Mouse (Mus musculus) neural tube, embryonic 11.5 days (tissue): Measurements from ENCODE around the gene Eif6. TPM values are rescaled to one million over a fixed set of nuclear protein-coding genes. Genes with fewer than 3 reads are reported as not detected.

Experiments
- ATAC-seq: fragments of 200-750 bp; cut with Nextera tagmentation; 2 replicates; pipeline ENCODE4 v1.8.0; 2017; ENCODE audit warnings: moderate number of reproducible peaks, mild to moderate bottlenecking, moderate TSS enrichment, moderate library complexity; ENCODE audit not compliant: insufficient read depth, low FRiP score, low TSS enrichment
- DNase-seq: peaks from one replicate; pipeline ENCODE4 v3.0.0-alpha.2; 2015; ENCODE audit warnings: low spot score
- H3K27ac ChIP-seq: fragments of 300-500 bp; sonication (generic); 2 replicates; pipeline ENCODE4 v1.5.1; 2014; ENCODE audit warnings: low read depth, mild to moderate bottlenecking, low read length
- H3K27me3 ChIP-seq: fragments of 300-500 bp; sonication (generic); 2 replicates; pipeline ENCODE4 v1.6.1; 2014; ENCODE audit warnings: mild to moderate bottlenecking, low read length, mixed read lengths; ENCODE audit not compliant: control insufficient read depth, insufficient read depth
- H3K36me3 ChIP-seq: fragments of 300-500 bp; sonication (generic); 2 replicates; pipeline ENCODE4 v1.6.1; 2014; ENCODE audit warnings: mild to moderate bottlenecking, low read length, moderate library complexity, mixed read lengths; ENCODE audit not compliant: control insufficient read depth, insufficient read depth
- H3K4me1 ChIP-seq: fragments of 300-500 bp; sonication (generic); 2 replicates; pipeline ENCODE4 v1.6.1; 2014; ENCODE audit warnings: low read length, mixed read lengths; ENCODE audit not compliant: control insufficient read depth, insufficient read depth
- H3K4me2 ChIP-seq: fragments of 300-500 bp; sonication (generic); 2 replicates; pipeline ENCODE4 v1.6.1; 2014; ENCODE audit warnings: low read depth, mild to moderate bottlenecking, moderate library complexity
- H3K4me3 ChIP-seq: fragments of 300-500 bp; sonication (generic); 2 replicates; pipeline ENCODE4 v1.5.1; 2014; ENCODE audit warnings: low read depth, low read length
- H3K9ac ChIP-seq: fragments of 300-500 bp; sonication (generic); 2 replicates; pipeline ENCODE4 v1.6.1; 2014; ENCODE audit warnings: mild to moderate bottlenecking, low read length
- H3K9me3 ChIP-seq: fragments of 300-500 bp; sonication (generic); 2 replicates; pipeline ENCODE4 v1.6.1; 2016; ENCODE audit warnings: low read length; ENCODE audit not compliant: control insufficient read depth
- WGBS: fragments of 180-500 bp; shearing (Covaris S2); extraction: QIAGEN DNeasy Blood & Tissue Kit; methylation state at CpG from one replicate; pipeline ENCODE4 v1.1.7; 2014; 5-methylcytosine and 5-hydroxymethylcytosine counted together
- polyA plus RNA-seq: library from polyadenylated mRNA; unstranded; fragments of >200 nt; fragmentation: Nextera tagmentation; extraction: Ambion mirVana; gene quantifications from 2 replicates; pipeline ENCODE4 v1.2.1, GENCODE M21; 2014

The Eif6 gene
- polyA plus RNA-seq, 1 experiment from 2014 or later, result 199 TPM

DNA sequence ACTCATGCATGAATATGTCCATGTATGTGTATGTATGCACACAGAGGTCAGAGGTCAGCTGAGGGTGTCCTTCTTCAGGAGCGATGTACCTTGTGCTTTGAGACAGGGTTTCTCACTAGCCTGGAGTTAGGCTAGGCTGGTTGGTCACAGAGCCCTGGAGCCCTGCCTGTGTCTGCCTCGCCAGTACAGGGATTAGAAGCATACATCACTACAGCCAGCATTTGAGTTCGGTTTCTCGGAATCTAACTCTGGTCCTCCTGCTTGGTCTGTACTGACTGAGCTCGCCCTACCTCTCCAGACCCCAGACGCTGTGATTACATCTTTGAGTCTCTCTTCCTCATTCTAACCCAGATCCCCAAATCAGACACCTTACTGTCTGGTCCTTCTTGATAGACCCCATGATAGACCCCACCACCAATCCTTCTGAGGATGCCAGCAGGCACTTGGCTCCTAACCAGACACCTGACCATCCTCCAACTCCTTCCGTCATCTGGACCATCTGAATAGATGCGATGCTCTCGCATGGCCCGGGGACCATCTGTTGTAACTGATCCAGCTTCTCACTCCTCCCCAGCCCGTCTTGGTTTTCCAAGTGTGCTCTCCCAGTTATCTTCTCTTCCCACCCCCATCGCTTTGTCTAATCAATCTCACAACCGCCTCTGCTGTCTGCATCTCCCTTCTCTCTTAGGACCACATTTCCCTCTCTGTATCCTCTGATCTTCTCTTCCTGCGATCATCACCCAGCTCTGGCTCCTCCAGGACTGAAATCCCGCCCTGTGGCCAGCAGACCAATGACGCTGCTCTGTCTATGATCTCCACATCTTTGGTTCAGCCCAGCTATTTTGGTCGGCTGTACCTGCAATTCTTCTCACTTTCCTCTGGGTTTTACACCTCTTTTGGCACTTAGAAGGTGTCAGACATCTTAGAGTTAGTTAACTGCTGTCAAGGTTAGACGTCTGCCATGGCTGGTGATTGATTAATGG, 38.5 kb downstream of the Eif6 start:
- no peak overlapping the region for H3K4me2 ChIP-seq
- H3K9ac ChIP-seq, result no peak overlapping the region
- no peaks in the 10 kb centered on the region for H3K4me1 ChIP-seq
- H3K36me3 ChIP-seq, result no peaks in the 10 kb centered on the region
- H3K9me3 ChIP-seq, result no peaks in the 10 kb centered on the region
- H3K27ac ChIP-seq, result no peak overlapping the region
- H3K27me3 ChIP-seq, result no peaks in the 10 kb centered on the region
- WGBS, result 66% methylated on average over 18 of the region's 18 CpGs
- DNase-seq, result no peak
- H3K4me3 ChIP-seq, result no peak overlapping the region
- ATAC-seq, result no peak

DNA sequence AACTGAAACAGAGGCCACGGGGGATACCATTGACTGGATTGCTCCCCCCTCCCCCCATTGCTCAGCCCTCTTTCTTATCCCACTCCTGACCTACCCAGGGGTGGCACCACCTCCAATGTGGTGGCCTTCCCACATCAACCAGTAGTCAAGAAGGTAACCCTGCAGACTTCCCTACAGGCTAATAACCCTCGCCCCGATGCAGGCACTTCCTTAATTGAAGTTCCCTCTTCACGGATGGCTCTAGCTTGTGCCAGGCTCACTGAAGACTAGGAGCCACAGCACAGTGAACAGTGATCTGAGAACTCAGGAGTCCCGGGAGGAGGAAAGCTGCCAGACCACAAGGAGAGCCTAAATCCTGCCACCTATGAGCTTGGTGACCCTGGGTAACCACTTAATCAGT, 39.8 kb downstream of the Eif6 start:
- DNase-seq, result no peak
- H3K4me2 ChIP-seq, result no peak overlapping the region
- ATAC-seq, result no peak
- H3K4me1 ChIP-seq, result no peaks in the 10 kb centered on the region
- H3K4me3 ChIP-seq, result no peak overlapping the region
- no peak overlapping the region for H3K27ac ChIP-seq
- WGBS, result 78% methylated on average over 5 of the region's 5 CpGs
- H3K9me3 ChIP-seq, result no peaks in the 10 kb centered on the region
- H3K27me3 ChIP-seq, result no peaks in the 10 kb centered on the region
- no peak overlapping the region for H3K9ac ChIP-seq
- no peaks in the 10 kb centered on the region for H3K36me3 ChIP-seq

DNA sequence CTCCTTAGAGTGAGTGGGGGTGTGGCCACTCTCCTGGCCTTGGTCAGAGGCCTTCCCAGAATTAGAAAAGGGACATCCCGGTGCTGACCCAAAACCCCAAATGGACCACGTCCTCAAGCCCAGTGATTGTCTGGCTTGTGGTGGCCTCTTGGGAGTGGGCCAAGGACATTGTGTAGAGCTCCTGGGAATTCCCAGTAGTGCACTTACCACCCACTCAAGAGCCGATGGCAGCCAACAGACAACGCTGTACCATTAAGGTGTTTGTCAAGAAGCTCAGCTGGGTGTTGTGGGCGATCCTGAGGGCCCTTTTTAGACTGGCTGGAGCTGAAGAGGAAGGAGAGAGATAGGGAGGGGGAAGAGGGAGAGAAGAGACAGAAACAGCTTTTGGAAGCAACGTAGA, 42.2 kb downstream of the Eif6 start:
- H3K27me3 ChIP-seq, result no peaks in the 10 kb centered on the region
- no peaks in the 10 kb centered on the region for H3K36me3 ChIP-seq
- no peak overlapping the region for H3K4me2 ChIP-seq
- H3K9ac ChIP-seq, result no peak overlapping the region
- WGBS, result 76% methylated on average over 6 of the region's 6 CpGs
- H3K4me1 ChIP-seq, result no peaks in the 10 kb centered on the region
- H3K27ac ChIP-seq, result no peak overlapping the region
- ATAC-seq (no peak), DNase-seq (no peak)
- no peak overlapping the region for H3K4me3 ChIP-seq
- H3K9me3 ChIP-seq, result no peaks in the 10 kb centered on the region

DNA sequence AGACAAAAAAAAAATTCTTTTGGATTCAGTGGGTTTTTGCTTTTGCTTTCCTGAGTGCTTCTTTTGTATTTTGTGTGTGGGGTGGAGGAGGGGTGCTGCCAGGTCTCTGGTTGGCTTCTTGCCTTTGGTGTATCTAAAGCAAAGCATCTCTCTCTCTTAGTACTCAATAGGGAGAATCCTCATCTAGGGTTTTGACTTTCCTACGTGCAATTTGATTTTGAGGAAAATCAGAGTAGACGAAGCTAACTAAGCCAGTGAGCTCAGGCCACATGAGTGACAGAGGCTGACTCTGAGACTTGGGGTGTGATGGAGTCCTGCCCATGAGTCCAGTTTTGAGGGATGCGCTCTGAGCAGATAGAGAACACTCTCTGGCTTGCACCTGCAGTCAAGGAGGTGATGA, 47.2 kb downstream of the Eif6 start:
- WGBS, result 84% methylated on average over 3 of the region's 3 CpGs
- ATAC-seq, result no peak
- no peak overlapping the region for H3K4me2 ChIP-seq

DNA sequence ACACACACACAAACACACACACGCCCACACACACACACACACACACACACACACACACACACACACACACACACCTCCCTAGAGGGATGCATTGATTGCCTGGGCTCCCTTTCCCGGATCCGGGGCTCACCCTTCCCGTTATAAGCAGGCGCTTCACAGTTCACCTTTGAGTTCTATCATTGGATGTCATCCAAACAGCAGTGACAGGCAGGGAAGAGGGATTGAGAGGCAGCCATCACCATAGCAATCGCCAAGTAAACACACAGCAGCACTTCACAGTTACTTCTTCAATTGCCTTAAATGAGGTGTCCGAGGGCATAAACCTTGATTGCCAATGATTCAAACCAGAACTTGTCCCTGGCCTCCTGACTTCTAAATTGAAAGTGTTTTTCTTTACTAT, 47.7 kb downstream of the Eif6 start:
- 53% methylated on average over 7 of the region's 7 CpGs for WGBS

More for the DNA sequence above, 47.2 kb downstream of the Eif6 start:
- Histone ChIP-seq H3K27me3 (peaks cover 8% of the 10 kb centered on the region), H3K27ac (no peak overlapping the region), H3K4me1 (peaks cover 5% of the 10 kb centered on the region; the same call in 1 of the 2 replicates), H3K9me3 (no peaks in the 10 kb centered on the region), H3K9ac (no peak overlapping the region), H3K4me3 (no peak overlapping the region), H3K36me3 (no peaks in the 10 kb centered on the region)
- DNase-seq, result no peak

DNA sequence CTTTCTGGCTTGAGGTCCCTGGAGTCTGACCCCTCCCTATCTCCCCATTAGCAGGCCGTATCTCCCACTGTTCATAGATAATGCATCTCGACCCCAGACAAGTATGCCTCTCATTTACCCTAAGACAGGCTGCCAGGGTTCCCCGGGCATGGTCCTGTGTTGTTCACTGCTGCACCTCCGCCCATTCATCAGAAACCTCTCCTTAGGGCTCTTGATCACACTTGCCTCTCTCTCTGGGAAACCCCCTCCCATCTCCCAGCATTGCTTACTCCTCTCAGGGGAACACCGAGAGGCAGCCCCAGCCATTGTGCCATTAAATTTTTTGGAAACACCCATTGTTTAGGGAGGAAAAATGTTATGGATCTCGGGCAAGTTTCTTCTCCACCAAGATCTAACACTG, 48.7 kb downstream of the Eif6 start:
- Histone ChIP-seq H3K4me3 (no peak overlapping the region), H3K9ac (no peak overlapping the region), H3K27ac (no peak overlapping the region), H3K27me3 (peaks cover 20% of the 10 kb centered on the region), H3K36me3 (no peaks in the 10 kb centered on the region), H3K4me1 (peaks cover 5% of the 10 kb centered on the region; the same call in 1 of the 2 replicates), H3K4me2 (no peak overlapping the region), H3K9me3 (no peaks in the 10 kb centered on the region)
- no peak for ATAC-seq
- no peak for DNase-seq
- WGBS, result 67% methylated on average over 6 of the region's 6 CpGs

More for the DNA sequence above, 47.7 kb downstream of the Eif6 start:
- Histone ChIP-seq H3K36me3 (no peaks in the 10 kb centered on the region), H3K4me1 (peaks cover 5% of the 10 kb centered on the region; the same call in 1 of the 2 replicates), H3K4me2 (no peak overlapping the region), H3K9me3 (no peaks in the 10 kb centered on the region), H3K4me3 (no peak overlapping the region), H3K27ac (no peak overlapping the region), H3K27me3 (peaks cover 11% of the 10 kb centered on the region), H3K9ac (no peak overlapping the region)
- DNase-seq, result no peak
- no peak for ATAC-seq

DNA sequence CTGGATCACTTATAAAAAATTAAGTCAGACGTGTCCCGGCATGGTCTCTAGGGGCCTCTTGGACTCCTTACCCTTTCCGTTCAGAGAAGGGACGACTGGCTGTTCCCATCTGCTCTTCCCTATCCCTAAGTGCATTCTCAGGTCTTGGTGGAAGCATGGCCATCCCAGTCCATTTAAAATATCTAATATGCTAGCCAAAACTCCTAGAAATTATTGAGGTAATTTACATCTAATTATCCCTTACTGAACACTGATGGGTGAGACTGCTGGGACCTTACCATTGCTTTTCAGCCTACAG, 49.1 kb downstream of the Eif6 start:
- Histone ChIP-seq H3K9ac (no peak overlapping the region), H3K4me2 (no peak overlapping the region), H3K27me3 (peaks cover 20% of the 10 kb centered on the region), H3K36me3 (no peaks in the 10 kb centered on the region), H3K4me1 (peaks cover 5% of the 10 kb centered on the region; the same call in 1 of the 2 replicates), H3K4me3 (no peak overlapping the region), H3K27ac (no peak overlapping the region), H3K9me3 (no peaks in the 10 kb centered on the region)
- WGBS, result 80% methylated on average over 4 of the region's 4 CpGs
- ATAC-seq (no peak), DNase-seq (no peak)

DNA sequence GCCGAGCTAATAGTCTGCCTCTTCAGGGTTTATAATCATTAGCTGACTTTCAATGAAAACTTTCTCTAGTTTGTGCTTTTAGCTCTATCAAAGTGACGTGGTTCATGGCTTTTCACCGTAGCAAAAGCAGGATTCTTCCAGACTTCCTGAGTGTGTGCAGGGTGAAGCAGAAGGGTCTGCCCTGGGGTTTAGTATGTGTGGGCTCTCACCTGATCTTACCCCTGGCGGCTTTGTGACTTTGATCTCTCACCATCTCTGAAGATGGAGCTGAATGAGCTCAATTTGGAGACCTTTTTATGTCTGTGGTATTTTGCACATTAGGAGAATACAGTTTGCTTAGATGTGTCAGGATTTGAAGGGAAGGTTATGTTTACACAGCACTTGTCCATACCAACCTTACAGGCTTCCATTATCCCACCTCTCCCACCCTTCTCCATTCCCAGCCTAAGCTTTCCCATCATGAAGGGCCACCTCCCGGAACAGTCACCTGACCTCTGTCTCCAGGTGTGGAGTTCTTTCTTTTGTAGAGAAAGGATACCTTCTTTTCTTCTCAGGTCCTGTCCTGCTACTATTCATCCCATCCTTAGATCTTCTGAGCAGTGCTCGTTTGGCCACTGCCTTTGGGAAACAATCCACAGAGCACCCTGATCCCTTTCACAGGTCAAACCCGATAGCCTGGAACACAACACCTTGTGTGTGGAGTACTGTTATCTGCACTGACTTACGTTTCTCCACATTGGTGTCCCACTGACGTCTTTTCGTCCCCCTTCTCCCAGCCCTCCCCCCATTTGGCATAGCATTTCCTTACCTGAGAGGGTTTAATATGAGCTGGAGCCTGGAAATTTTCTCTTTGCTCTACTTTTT, 49.7 kb downstream of the Eif6 start:
- Histone ChIP-seq H3K4me3 (no peak overlapping the region), H3K9ac (no peak overlapping the region), H3K36me3 (no peaks in the 10 kb centered on the region), H3K27ac (no peak overlapping the region), H3K27me3 (peaks cover 20% of the 10 kb centered on the region), H3K4me2 (no peak overlapping the region), H3K4me1 (peaks cover 5% of the 10 kb centered on the region; the same call in 1 of the 2 replicates), H3K9me3 (no peaks in the 10 kb centered on the region)
- ATAC-seq (no peak), DNase-seq (no peak)
- 75% methylated on average over 10 of the region's 10 CpGs for WGBS
